Mouse (Mus musculus) forebrain, embryonic 14.5 days (tissue): ENCODE measurements around the gene Tmem150a. TPM values are rescaled to one million over a fixed set of nuclear protein-coding genes. Genes with fewer than 3 reads are reported as not detected.

Source experiments
- ATAC-seq: fragments of 200-750 bp; cut with Nextera tagmentation; 2 replicates; pipeline ENCODE4 v1.8.0; 2017; ENCODE audit warnings: mild to moderate bottlenecking, moderate library complexity
- DNase-seq: peaks from one replicate; pipeline ENCODE4 v3.0.0-alpha.2; 2015; ENCODE audit warnings: low spot score
- H3K27ac ChIP-seq: fragments of 300-500 bp; sonication (generic); 2 replicates; pipeline ENCODE4 v1.5.1; 2014; ENCODE audit warnings: low read depth, mild to moderate bottlenecking, control low read depth, low read length, moderate library complexity
- H3K27me3 ChIP-seq: fragments of 300-500 bp; sonication (generic); replicated peaks from 2 replicates; pipeline ENCODE4 v1.6.1; 2014; ENCODE audit warnings: low read length, control low read depth, mixed read lengths; ENCODE audit not compliant: control insufficient read depth, insufficient read depth
- H3K36me3 ChIP-seq: fragments of 300-500 bp; sonication (generic); 2 replicates; pipeline ENCODE4 v1.6.1; 2014; ENCODE audit warnings: low read length, control low read depth; ENCODE audit not compliant: control insufficient read depth, insufficient read depth
- H3K4me1 ChIP-seq: fragments of 300-500 bp; sonication (generic); 2 replicates; pipeline ENCODE4 v1.6.1; 2014; ENCODE audit warnings: antibody characterized with exemption, low read length, control low read depth; ENCODE audit not compliant: control insufficient read depth, insufficient read depth
- H3K4me2 ChIP-seq: fragments of 300-500 bp; sonication (generic); 2 replicates; pipeline ENCODE4 v1.6.1; 2014; ENCODE audit warnings: mild to moderate bottlenecking, control low read depth, low read length
- H3K4me3 ChIP-seq: fragments of 300-500 bp; sonication (generic); 2 replicates; pipeline ENCODE4 v1.5.1; 2014; ENCODE audit warnings: low read depth, low read length, control low read depth
- H3K9ac ChIP-seq: fragments of 300-500 bp; sonication (generic); 2 replicates; pipeline ENCODE4 v1.6.1; 2014; ENCODE audit warnings: mild to moderate bottlenecking, low read length, control low read depth, moderate library complexity
- H3K9me3 ChIP-seq: fragments of 300-500 bp; sonication (generic); replicated peaks from 2 replicates; pipeline ENCODE4 v1.6.1; 2016; ENCODE audit warnings: low read length, control low read depth, mixed read lengths; ENCODE audit not compliant: control insufficient read depth
- WGBS: fragments of 180-500 bp; shearing (Covaris S2); extraction: QIAGEN DNeasy Blood & Tissue Kit; methylation state at CpG from one replicate; pipeline ENCODE4 v1.1.7; 2014; 5-methylcytosine and 5-hydroxymethylcytosine counted together
- polyA plus RNA-seq: library from polyadenylated mRNA; unstranded; fragments of >200 nt; fragmentation: Nextera tagmentation; extraction: Ambion mirVana; gene quantifications from 2 replicates; pipeline ENCODE4 v1.2.1, GENCODE M21; 2014

Tmem150a gene
- polyA plus RNA-seq, 1 experiment from 2014 or later, result 19.3 TPM

- no peaks in the 10 kb centered on the region for H3K9me3 ChIP-seq
- no peak for DNase-seq
- H3K27ac ChIP-seq, result no peak overlapping the region
- H3K4me2 ChIP-seq, result no peak overlapping the region
- no peak overlapping the region for H3K4me3 ChIP-seq
- no peaks in the 10 kb centered on the region for H3K4me1 ChIP-seq
- no peak overlapping the region for H3K9ac ChIP-seq
- 93% methylated on average over 6 of the region's 6 CpGs for WGBS
- no peak for ATAC-seq
- no peaks in the 10 kb centered on the region for H3K27me3 ChIP-seq
- H3K36me3 ChIP-seq, result peaks cover 97% of the 10 kb centered on the region
These were observed 31.3 kb upstream of the Tmem150a start for GRCm38 (mm10) chr6:72323786-72324508.

- WGBS, result 77% methylated on average over 6 of the region's 6 CpGs
- ATAC-seq, result no peak
- peaks cover 91% of the 10 kb centered on the region for H3K36me3 ChIP-seq
These were observed 29.0 kb upstream of the Tmem150a start for GRCm38 (mm10) chr6:72326274-72326673.

GRCm38 (mm10) chr6:72329019-72329418 is 26.2 kb upstream of the Tmem150a start:
- Histone ChIP-seq H3K4me3 (no peak overlapping the region), H3K9me3 (no peaks in the 10 kb centered on the region)
- DNase-seq, result no peak

More at GRCm38 (mm10) chr6:72326274-72326673, 29.0 kb upstream of the Tmem150a start:
- H3K27ac ChIP-seq, result no peak overlapping the region
- H3K4me3 ChIP-seq, result no peak overlapping the region
- DNase-seq, result peak; percentile 36
- no peak overlapping the region for H3K9ac ChIP-seq
- no peak overlapping the region for H3K4me2 ChIP-seq
- H3K4me1 ChIP-seq, result no peaks in the 10 kb centered on the region
- H3K9me3 ChIP-seq, result no peaks in the 10 kb centered on the region
- no peaks in the 10 kb centered on the region for H3K27me3 ChIP-seq

GRCm38 (mm10) chr6:72330133-72330532 is 25.1 kb upstream of the Tmem150a start:
- no peak for DNase-seq
- no peak overlapping the region for H3K4me2 ChIP-seq
- ATAC-seq, result no peak
- no peaks in the 10 kb centered on the region for H3K9me3 ChIP-seq
- H3K4me1 ChIP-seq, result no peaks in the 10 kb centered on the region
- H3K9ac ChIP-seq, result no peak overlapping the region
- no peak overlapping the region for H3K27ac ChIP-seq
- H3K4me3 ChIP-seq, result no peak overlapping the region
- H3K27me3 ChIP-seq, result no peaks in the 10 kb centered on the region
- 90% methylated on average over 4 of the region's 4 CpGs for WGBS
- H3K36me3 ChIP-seq, result peaks cover 89% of the 10 kb centered on the region

More at GRCm38 (mm10) chr6:72329019-72329418, 26.2 kb upstream of the Tmem150a start:
- no peak overlapping the region for H3K9ac ChIP-seq
- no peaks in the 10 kb centered on the region for H3K4me1 ChIP-seq
- H3K27me3 ChIP-seq, result no peaks in the 10 kb centered on the region
- peaks cover 90% of the 10 kb centered on the region for H3K36me3 ChIP-seq
- WGBS, result 97% methylated on average over 5 of the region's 5 CpGs
- no peak overlapping the region for H3K27ac ChIP-seq
- no peak for ATAC-seq
- no peak overlapping the region for H3K4me2 ChIP-seq

- ATAC-seq (no peak), DNase-seq (no peak)
- Histone ChIP-seq H3K27ac (no peak overlapping the region), H3K36me3 (peaks cover 92% of the 10 kb centered on the region), H3K4me2 (no peak overlapping the region), H3K27me3 (no peaks in the 10 kb centered on the region), H3K4me1 (no peaks in the 10 kb centered on the region), H3K9ac (no peak overlapping the region), H3K9me3 (no peaks in the 10 kb centered on the region), H3K4me3 (no peak overlapping the region)
- WGBS, result 88% methylated on average over 5 of the region's 5 CpGs
These were observed 22.1 kb upstream of the Tmem150a start for GRCm38 (mm10) chr6:72333111-72333510.

GRCm38 (mm10) chr6:72340481-72340880 is 14.8 kb upstream of the Tmem150a start:
- Histone ChIP-seq H3K4me1 (peaks cover 11% of the 10 kb centered on the region), H3K27ac (no peak overlapping the region), H3K9ac (no peak overlapping the region), H3K9me3 (no peaks in the 10 kb centered on the region), H3K27me3 (no peaks in the 10 kb centered on the region), H3K4me2 (no peak overlapping the region), H3K4me3 (no peak overlapping the region), H3K36me3 (peaks cover 52% of the 10 kb centered on the region)
- ATAC-seq, result no peak
- 89% methylated on average over 2 of the region's 2 CpGs for WGBS
- no peak for DNase-seq

GRCm38 (mm10) chr6:72344396-72345073 is 10.7 kb upstream of the Tmem150a start:
- H3K27me3 ChIP-seq, result no peaks in the 10 kb centered on the region
- H3K4me2 ChIP-seq, result peak overlapping the region; percentile 95
- peak; percentile 56 for ATAC-seq
- no peaks in the 10 kb centered on the region for H3K9me3 ChIP-seq
- peak overlapping the region; percentile 81 for H3K4me3 ChIP-seq
- WGBS, result under 1% methylated on average over 42 of the region's 42 CpGs
- H3K4me1 ChIP-seq, result peaks cover 18% of the 10 kb centered on the region
- no peak for DNase-seq
- no peak overlapping the region; the same call in 1 of the 2 replicates for H3K27ac ChIP-seq
- peaks cover 25% of the 10 kb centered on the region for H3K36me3 ChIP-seq
- peak overlapping the region; percentile 86 for H3K9ac ChIP-seq

- H3K4me1 ChIP-seq, result peaks cover 18% of the 10 kb centered on the region
- peak; percentile 86 for ATAC-seq
- H3K9ac ChIP-seq, result peak within 1 kb of the TSS; percentile 86
- H3K27ac ChIP-seq, result no peak within 1 kb of the TSS; the same call in 1 of the 2 replicates
- no peaks in the 10 kb centered on the region for H3K27me3 ChIP-seq
- peak within 1 kb of the TSS; percentile 81 for H3K4me3 ChIP-seq
- DNase-seq, result peak; percentile 98
- no peaks in the 10 kb centered on the region for H3K9me3 ChIP-seq
- H3K4me2 ChIP-seq, result peak within 1 kb of the TSS; percentile 95
- H3K36me3 ChIP-seq, result peaks cover 26% of the 10 kb centered on the region
- WGBS, result under 1% methylated on average over 30 of the region's 30 CpGs
These were observed 10.1 kb upstream of the Tmem150a start, which contains the start of gene Usp39 for GRCm38 (mm10) chr6:72345074-72345567. Gene Usp39, minus strand, starts transcription at chr6:72345184.
